Mouse (Mus musculus) MEL-GATA-1-ER (cell line): ENCODE results near the gene Ap3b2.
"Not testable (repeated sequence)": the region's sequence is repeated elsewhere in the genome, so short reads cannot be mapped to it uniquely, and the experiment has no call there.

Source experiments
- DNase-seq: peaks from one replicate; pipeline ENCODE4 v3.0.0-alpha.2; 2012; ENCODE audit warnings: low read depth; ENCODE audit errors: extremely low read depth

The Ap3b2 gene

DNA sequence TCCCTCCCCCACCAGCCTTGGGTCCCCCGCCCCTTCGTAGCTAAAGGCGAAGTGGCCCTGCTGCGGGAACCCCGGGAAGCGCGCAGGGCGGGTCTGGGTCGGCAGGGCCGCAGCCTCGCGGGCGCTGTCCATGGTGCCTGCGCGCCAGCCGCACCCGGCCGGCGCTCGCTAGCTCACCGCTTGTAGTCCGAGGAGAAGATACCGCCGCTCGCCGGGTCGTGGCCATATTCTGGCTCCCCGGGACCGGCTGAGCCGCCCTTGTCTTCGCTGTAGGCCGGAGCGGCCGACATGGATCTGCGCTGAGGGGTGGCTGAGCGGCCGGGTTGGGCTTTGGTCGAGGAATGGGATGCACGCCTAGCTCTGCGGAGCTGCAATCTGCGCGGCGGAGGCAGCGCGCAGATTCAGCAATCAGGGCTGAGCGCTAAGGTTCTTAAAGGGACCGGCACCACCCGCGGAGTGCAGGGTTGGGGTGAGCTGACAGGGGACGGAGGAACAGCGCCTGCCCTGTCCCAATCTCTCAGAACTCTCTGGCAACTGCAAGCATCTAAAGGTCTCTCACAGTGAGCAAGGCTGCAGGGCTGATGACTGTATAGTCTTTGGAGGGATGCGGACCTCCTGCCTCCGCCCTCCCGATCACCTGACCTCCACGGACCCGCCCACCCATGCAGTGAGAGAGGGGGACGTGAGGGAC is at the start of gene Ap3b2:
TSS of gene Ap3b2 (minus strand) at position 595 of the 691 bp plus-strand sequence.
- no peak for DNase-seq

DNA sequence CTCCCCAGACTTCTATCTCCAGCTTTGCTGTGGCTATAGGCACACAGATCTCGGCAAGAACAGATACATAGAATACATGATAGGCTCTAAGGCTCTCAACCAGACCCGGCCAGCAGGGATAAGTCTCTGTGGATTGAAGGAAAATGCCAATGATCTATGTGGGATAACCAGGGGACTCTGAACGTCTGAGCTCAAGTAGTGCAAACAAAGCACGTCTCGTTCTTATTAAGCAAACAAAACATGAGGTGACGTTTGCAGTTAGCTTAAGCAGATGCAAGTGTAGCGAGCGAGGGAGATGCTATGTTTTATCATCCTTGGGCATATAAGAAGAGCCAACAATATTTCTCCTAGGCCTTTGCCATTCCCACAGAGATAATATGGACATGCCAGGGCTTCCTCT is 49.2 kb upstream of the Ap3b2 start:
- DNase-seq = no peak

DNA sequence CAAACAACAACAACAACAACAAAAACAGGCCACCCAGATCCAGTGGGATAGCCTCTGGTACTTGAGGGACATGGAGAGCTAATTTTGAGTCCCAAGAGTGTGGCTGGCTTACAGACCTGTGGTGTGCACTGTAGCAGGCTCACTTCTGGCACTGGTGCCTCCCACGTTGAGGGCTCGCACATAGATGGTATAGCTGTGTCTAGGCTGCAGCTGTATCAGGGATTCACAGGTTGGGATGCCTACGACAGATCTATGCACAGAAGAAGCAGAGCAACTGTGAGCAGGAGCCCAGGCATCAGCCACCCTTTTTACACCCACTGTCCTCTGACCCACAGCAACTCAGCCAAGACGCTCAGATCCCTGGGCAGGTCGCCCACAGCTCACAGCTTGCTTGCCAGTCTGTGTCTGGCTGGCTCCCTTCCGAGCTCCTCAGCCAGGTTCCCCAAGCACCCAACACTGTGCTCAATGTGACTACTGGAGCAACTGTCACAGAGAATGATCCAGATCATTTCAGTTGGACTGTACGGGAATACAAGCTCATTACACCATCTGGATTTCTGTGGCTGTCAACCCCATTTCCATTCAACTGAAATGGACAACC is 48.3 kb upstream of the Ap3b2 start:
- no peak for DNase-seq

DNA sequence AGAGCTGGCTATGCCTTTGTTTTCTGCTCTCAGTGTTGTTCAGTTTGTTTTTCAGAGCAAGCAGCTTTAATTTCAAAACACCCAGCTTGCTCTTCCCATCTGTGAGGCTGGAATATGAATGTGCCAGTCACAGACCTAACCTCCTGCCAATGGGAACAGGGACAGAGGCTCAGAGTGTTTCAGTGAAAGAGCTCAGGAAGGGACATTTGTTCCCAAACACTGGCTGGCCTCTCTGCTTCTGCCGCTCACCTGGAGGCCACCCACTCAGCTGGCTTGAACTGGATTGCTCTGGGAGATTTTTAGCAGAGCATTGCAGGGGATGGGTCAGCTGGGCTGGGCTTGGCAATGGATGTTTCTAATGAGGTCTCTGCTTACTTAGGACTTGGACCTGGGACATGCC is 47.3 kb upstream of the Ap3b2 start:
- no peak for DNase-seq

DNA sequence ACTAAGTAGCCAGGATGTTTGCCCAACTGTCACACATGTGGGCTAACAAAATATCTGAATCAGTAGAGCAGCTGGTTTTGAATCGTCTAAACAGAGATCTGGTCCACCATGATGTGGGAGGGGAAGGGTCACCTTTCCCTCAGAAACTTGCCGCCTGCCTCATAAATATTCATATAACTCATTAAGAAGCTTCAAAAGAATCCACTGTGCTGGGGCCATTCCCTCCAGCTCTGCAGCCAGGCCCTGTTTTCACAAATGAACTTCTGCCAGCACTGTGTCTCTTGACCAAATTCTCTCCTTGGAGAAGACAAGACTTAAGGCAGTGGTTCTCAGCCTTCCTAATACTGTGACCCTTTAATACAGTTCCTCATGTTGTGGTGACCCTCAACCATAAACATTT is 45.8 kb upstream of the Ap3b2 start:
- no peak for DNase-seq

DNA sequence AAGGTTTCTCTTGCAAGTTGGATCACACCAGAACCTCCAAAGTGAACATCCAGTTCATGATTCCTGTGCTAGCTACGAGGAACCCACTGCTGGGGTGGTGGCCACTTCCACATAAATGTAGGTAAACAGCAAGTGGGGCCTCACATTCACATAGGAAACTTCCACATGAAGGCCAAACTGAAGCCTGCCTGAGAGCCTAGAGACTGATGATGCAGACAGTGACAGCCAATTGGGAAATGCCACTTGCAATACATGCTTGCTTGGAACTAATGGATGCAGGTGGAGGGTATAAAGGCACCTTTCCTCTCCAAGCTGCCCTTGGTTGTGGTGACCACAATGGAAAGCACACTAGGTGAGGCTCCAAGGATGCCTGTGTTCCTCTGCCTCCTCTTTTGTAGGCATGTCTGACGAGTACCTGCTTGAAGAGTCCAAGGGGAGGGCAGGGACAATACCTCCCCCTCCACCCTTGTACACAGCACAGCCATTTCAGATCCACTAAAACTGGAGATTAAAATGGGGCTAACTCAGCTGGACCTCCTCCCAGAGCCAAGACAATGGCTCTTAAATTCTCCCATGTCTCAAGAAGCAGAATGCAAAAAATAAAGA is 44.4 kb upstream of the Ap3b2 start:
- peak; percentile 10 for DNase-seq

DNA sequence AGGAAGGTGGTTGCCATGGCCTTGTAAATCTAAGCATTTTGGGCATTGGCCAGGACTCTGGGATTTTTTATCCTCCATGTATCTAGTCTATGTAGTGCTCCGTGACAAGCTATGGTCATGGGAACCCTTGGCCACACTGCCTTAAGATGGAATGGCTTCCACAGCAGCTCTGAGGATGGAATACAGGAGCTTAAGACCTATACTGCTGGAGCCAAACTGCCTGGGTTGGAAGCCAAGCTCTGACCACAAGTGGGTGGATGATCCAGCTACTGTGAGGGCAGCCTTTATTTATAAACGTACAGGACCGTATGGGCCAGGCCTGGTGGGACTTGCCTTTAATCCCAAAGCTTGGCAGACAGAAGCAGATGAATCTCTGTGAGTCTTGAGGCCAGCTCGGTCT is 42.8 kb upstream of the Ap3b2 start:
- DNase-seq = no peak

DNA sequence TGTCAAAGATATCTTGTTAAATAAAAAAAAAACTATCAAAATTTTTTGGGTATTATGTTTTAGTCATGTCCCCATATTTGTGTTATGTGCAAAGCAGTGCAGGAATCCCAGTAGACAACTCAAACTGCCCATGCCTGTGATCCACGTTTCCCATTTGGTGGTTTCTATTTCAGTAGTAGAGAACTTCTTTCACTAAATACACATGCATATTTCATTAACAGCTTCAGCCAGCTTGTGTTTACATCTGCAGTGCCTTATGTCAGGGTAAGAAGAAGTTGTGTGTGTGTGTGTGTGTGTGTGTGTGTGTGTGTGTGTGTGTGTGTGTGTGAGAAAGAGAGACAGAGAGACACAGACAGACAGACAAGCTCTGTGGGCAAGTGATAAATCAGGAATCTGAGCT is 37.7 kb upstream of the Ap3b2 start:
- DNase-seq = no peak

DNA sequence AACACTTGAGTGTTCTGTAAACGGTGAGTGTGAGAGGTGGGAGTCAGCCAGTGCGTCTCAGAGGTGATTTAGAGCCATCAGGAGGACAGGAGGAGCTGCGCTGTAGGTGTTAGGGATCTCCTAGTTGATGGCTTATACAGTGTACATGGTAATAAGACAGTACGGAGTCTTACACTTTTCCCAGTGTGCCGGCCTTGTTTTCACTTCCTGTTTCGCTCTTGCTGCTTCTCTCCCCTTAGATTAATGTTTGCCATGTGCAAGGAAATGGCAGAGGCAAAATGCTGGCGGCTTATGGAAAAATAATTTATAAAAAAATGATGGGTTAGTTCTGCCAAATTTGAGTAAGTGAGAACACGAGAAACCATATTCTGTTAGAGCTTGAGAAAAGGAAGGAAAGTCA is 35.2 kb upstream of the Ap3b2 start:
- no peak for DNase-seq

DNA sequence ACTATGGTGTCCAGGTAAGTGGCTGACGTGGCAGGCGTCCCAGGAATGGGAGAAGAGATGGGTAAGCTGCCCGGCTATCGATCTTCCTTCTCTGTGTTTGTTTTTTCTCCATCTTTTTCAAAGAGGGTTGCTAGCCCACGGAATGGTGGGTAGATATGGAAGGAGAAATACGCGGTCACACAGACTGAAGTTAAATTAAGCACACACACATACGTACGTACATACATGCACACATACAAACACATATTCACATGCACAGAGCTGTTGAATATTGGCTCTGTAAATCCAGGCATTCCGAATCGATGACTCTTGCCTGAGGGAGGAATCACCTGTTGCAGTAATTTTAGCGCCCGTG is 29.9 kb upstream of the Ap3b2 start:
- peak; percentile 6 for DNase-seq

DNA sequence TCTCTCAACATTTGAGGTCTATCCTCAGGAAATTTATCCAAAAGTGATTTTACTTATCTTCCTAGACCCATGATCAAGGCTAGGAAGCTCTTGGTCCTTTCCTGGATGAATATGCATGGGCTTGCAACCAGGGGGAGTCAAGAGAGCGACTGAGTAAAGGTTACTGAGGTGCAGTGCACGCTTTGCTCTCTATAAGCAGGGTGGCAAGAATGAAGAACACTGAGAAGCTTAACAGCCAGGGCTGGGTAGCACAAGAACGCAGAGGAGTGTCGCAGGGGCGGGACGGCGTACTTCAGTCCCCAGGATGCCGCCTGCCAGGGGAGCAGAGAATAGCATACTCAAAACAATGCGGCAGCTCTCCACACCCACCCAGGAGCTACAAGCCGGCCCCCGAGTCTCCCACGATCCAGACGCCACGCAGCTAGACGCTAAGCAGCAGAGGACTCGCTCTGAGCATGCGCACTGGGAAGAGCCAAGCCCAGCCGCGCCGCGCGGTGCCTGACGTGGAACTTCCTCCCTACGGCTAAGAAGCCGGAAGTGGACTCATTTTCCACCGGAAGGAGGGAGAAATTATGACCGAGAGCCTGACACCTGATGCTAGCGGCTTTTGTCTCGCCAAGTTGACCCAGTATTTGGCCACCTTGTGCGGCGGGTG is 29.4 kb upstream of the Ap3b2 start:
- peak; percentile 50 for DNase-seq

DNA sequence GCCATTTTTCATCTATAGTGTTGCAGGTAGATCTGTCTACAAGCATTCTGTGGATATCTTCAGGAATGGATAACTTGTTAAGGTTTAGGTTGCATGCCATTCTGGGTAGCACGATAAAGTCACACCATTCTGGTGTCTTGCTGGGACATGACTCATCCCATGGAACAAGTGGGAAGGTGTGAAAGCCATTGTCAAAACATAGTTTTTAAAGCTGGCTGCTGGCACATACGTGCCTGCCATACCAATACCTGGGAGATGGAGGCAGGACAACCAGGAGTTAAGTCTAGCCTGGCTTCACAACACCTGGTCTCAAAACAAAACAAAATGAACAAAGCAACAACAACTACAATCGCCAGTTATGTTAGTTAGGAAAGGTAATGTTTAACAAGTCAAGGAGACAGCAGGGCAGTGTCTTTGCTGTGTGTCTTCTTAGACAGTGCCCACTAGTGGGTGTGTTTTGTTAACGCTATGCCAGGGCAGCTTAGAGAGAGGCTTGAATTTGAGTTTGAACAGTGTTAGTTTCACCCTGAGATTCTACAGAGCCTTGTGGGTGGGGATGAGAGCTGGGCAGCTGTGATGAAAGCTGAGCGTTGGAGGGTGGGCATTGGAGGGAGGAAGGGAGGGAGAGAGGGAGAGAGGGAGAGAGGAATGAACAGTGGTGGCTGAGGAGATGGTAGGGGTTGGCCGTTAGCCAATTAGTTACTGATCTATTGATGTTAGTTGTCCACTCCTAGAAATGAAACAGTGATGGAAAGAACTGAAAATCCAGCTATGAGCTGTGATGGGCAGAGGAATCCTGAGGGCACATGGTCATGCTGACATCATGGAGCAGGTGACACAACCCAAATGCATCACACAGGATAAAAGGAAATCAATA is 22.7 kb upstream of the Ap3b2 start:
- DNase-seq = no peak

DNA sequence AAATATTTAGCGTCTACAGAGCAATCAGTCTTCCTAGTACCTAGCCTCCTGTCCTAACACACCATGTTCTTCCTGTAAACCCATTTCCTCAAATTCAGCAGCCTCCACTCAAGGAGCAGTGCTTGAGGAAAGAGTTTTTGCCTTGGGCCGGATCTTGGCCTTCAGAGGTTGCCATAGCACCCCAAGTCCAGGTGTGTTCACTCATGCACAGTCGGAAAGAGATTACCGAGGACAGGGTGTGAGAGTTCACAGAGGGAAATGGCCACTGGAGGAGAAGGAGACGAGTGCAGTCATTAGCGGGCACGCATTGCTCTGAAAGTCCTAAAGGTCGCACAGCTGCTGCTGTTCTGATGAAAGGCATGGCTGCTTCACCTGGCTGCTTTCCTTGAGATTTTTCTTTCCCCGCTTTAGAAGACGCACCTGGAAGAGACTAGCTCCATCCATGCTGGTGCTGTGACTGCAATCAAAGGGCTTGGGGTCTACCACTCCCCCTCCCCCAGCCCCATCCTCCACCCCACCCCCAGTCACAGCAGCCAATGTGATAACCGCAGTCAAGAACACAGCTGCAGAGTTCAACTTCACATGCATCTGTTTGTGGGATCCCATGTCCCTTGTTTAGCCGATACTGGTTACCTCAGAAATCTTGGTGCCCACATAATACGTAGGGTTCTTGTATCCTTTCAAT is 21.3 kb upstream of the Ap3b2 start:
- no peak for DNase-seq

DNA sequence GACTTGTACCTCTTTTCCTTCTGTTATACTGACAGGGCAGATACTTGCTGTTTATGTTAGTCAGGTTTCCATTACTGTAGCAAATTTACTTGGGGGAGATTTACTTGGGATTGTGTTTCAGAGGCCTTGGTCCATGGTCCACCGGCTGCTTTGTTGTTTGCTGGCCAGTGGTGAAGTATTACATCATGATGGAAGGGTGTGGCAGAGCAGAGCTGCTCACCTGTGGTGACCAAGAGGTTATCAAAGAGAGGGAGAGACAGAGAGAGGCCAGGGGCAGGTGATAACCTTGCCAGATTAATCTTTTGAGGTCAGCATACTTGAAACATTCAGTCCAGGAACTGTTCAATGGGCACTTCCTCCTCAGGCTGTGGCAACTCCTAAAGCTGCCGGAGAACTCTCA is 7.3 kb upstream of the Ap3b2 start:
- DNase-seq = no peak

DNA sequence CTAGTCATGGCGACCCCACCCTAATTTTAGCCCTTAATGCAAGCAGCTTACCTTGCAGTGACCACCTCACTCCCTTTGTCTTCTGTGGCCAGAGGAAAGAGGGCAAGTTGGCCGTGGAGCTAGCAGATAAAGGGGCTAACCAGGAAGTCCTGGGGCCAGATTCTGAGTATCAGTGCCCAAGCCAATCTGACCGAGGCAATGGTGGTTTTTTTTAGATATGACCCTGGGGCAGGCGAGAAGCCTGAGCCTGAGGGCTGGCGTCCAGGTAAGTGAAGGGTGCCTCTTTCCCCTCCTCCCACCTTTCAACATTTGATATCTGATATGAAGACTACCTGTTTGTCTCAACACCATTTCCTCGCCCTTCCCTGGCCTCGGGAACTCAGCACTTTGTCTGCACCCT is 4.5 kb upstream of the Ap3b2 start, which contains the start of gene BC048679:
TSS of gene BC048679 (minus strand) at position 101 of the 400 bp plus-strand sequence.
- no peak for DNase-seq

DNA sequence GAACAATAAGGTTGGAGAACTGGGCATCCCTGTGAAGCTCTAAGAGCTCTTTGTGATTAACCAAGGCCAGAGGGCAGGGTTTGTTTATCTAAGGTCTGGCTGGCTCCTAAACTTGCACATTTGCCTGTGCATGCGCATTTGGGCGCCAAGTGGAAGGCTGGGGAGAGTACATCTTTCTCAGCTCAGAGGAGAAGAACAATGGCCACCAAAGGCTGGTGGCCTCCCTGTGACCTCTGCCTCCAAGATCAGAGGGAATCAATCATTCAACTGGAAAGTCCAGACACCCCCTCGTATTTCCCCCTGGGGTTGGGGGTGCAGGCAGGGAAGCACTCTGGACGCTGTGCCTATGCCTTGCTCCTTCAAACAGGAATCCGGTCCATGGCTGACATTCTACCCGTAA is 3.4 kb upstream of the Ap3b2 start:
- DNase-seq = no peak

DNA sequence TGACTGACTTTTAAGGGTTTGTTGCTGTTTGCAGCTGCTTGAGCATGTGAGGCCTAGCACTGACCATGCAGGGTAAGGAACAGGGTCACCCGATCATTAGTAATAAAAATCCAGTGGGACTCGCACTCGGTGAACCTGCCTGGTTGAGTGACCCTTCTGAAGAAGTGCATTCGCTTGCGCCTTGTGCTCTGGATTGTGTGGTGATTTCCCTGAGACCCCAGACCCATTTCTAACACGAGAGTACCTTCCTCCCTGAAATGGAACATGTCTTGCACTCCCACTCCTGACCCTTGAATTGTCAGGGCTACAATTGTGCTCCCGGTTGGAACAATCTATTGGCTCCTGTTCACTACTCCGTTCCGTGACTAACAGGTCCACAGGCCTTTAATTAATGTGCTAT is 1.1 kb downstream of the Ap3b2 start:
- no peak for DNase-seq

DNA sequence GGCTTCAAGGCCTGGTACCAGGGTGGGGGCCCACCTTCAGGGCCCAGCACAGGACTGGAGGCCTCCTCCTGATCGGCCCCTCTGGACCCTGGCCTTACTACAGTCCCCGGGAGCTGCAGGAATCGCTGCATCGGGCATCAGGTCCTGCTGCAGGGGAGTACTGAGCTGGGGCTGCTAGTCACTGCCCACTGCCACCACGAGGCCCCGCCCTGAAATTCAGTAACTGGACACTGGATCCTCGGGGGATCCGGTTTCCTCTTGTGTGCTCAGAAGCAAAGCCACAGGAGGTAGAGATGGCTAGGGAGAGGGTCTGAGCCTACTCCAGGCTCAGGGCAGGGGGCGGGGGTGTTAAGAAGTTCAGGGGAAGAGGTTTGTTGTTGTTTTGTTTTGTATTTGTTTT is 4.1 kb downstream of the Ap3b2 start:
- no peak for DNase-seq

DNA sequence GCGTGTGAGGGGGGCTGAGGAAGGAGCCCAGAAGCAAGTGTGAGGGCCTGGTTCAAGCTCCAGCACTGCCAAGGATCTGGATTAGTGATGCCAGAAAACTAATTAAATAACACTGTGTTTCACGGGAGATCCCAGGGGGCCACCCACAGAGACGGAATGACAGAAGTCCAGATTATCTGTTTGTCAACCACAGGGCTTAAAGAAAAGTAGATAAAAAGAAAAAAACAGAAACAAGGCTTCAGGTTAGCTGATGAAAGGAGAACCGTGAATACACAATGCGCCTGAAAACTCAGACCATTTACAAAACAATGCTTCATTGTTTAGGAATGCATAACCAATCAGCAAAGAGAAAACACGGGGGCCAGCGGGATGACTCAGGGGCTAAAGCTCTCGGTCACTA is 12.9 kb downstream of the Ap3b2 start:
- no peak for DNase-seq

DNA sequence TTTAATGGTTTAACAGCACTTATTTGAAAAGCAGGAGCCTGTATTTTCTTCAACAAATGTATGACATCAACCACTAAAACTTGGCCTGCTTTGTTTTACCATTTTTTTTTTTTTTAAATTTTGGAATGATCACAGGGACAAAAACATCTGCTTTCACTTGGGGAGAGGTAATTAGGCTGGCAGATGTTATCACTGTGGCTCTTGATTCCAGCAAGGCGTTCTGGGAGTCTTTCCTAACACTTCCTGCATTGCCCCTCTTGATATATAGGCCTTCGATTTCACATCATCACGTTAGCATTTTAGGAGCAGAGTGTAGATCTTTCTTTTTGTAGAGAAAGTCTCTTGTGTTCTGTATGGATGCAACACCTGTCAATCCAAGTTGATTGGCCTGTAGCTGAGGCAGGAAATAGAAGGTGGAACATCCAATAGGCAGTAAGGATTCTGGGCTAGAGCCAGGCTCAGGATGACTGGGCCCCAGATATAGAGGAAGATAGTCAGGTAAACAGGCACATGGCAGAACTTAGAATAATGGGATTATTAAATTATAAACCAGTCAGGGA is 14.1 kb downstream of the Ap3b2 start:
- no peak for DNase-seq

DNA sequence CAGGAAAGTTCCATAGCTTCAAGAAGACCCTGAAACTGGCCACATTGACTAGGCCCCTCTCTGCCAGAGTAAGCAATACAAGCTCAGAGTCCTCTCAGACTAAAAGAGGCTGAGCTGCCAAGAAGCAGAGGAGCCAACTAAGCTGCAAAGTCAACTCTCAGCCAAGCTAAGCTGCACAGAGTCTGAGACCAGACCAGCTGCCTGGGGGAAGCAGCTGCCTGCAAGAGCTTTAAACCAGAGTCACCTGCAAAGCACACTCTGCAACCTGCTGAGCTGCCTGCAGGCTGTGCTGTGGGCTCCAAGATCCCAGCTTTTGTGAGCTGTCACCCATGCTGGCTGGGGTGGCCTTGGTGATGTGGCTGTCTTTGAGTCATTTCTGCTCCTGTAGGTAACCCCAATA is 15.5 kb downstream of the Ap3b2 start:
- not testable (repeated sequence) for DNase-seq
